Mouse (Mus musculus): ENCODE results near the gene Sgk1. TPM values are rescaled to one million over a fixed set of nuclear protein-coding genes. Genes with fewer than 3 reads are reported as not detected.
"Not testable (repeated sequence)": the region's sequence is repeated elsewhere in the genome, so short reads cannot be mapped to it uniquely, and the experiment has no call there.

Sgk1 gene
- polyA plus RNA-seq, 1 experiment: 10.3 TPM

DNA sequence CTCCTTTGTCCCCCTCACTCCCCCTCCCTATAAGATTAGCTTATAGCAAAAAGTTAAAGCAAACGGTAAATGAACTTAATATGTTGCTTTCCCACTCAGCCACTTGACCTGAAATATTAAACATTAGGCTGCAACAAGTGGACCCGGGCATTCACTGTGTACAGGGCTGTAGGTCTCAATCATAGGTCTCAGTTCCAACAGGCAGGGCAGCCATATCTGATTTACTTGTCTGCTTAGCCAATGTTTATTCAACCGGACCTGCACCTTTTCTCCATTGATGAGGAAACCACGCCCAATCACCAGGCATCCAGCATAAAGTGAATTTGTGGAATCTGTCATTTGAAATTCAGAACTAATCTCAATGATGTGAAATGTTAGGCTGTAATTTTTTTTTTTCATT lies 10.1 kb downstream of the Sgk1 start:
- Histone ChIP-seq H3K79me2 (ENCODE audit: control insufficient read depth, insufficient read depth) (no peaks in the 10 kb centered on the region), H3K27me3 (ENCODE audit: control insufficient read depth, insufficient read depth, insufficient read length) (no peaks in the 10 kb centered on the region), H3K4me3 (no peak overlapping the region), H3K4me2 (ENCODE audit: low read depth) (no peak overlapping the region), H3K36me3 (ENCODE audit: control insufficient read depth, insufficient read depth) (no peaks in the 10 kb centered on the region), H3ac (ENCODE audit: control insufficient read depth, insufficient read length) (no peak overlapping the region)
- no peak for TF ChIP-seq POLR2A (IDR thresholded peaks at IDR 0.05; ENCODE audit: insufficient read length, low read depth)
- TF ChIP-seq TCF3 (IDR thresholded peaks at IDR 0.05; ENCODE audit: insufficient read length, low read depth): no peak
- TF ChIP-seq MAX (IDR thresholded peaks at IDR 0.05; ENCODE audit: low read depth): no peak
- no peak for TF ChIP-seq POLR2AphosphoS2 (IDR thresholded peaks at IDR 0.05; ENCODE audit: insufficient read length, low read depth)
- TF ChIP-seq MYOD1 (IDR thresholded peaks at IDR 0.05; ENCODE audit: control insufficient read depth in 1 of 3, insufficient read length in 2 of 3, low read depth in 2 of 3): no peak
- no peak for TF ChIP-seq CEBPB (IDR thresholded peaks at IDR 0.05; ENCODE audit: insufficient read depth, poor library complexity, severe bottlenecking)
- TF ChIP-seq MYOG (IDR thresholded peaks at IDR 0.05; ENCODE audit: control insufficient read depth in 1 of 3, insufficient read depth in 1 of 3, insufficient read length in 2 of 3, low read depth in 2 of 3): no peak
- no peak for TF ChIP-seq REST (IDR thresholded peaks at IDR 0.05; ENCODE audit: insufficient read depth, insufficient read length)
- TF ChIP-seq USF1 (IDR thresholded peaks at IDR 0.05; ENCODE audit: low read depth): no peak
- TF ChIP-seq E2F4 (IDR thresholded peaks at IDR 0.05; ENCODE audit: insufficient read depth): no peak
- no peak for TF ChIP-seq SRF (IDR thresholded peaks at IDR 0.05; ENCODE audit: control insufficient read depth, insufficient read length, low read depth)
- TF ChIP-seq TCF12 (IDR thresholded peaks at IDR 0.05; ENCODE audit: insufficient read depth, poor library complexity, severe bottlenecking): no peak

GRCm38 (mm10) chr10:21898417-21898816 lies 16.4 kb downstream of the Sgk1 start:
- Histone ChIP-seq H3K4me2 (ENCODE audit: low read depth) (no peak overlapping the region), H3K4me3 (no peak overlapping the region), H3K27me3 (ENCODE audit: control insufficient read depth, insufficient read depth, insufficient read length) (no peaks in the 10 kb centered on the region), H3K36me3 (ENCODE audit: control insufficient read depth, insufficient read depth) (no peaks in the 10 kb centered on the region), H3ac (ENCODE audit: control insufficient read depth, insufficient read length) (no peak overlapping the region), H3K79me2 (ENCODE audit: control insufficient read depth, insufficient read depth) (no peaks in the 10 kb centered on the region)
- no peak for TF ChIP-seq SRF (IDR thresholded peaks at IDR 0.05; ENCODE audit: control insufficient read depth, insufficient read length, low read depth)
- no peak for TF ChIP-seq MAX (IDR thresholded peaks at IDR 0.05; ENCODE audit: low read depth)

- H3K27me3 ChIP-seq (ENCODE audit: control insufficient read depth, insufficient read depth, insufficient read length); H3K36me3 ChIP-seq (ENCODE audit: control insufficient read depth, insufficient read depth); H3ac ChIP-seq (ENCODE audit: control insufficient read depth, insufficient read length); H3K79me2 ChIP-seq (ENCODE audit: control insufficient read depth, insufficient read depth); H3K4me2 ChIP-seq (ENCODE audit: low read depth); H3K4me3 ChIP-seq: not testable (repeated sequence)
Measured at GRCm38 (mm10) chr10:21898851-21899250, 16.9 kb downstream of the Sgk1 start.

- no peak overlapping the region for H3K4me3 ChIP-seq
- H3ac ChIP-seq (ENCODE audit: control insufficient read depth, insufficient read length): no peak overlapping the region
- H3K79me2 ChIP-seq (ENCODE audit: control insufficient read depth, insufficient read depth): no peaks in the 10 kb centered on the region
- no peaks in the 10 kb centered on the region for H3K27me3 ChIP-seq (ENCODE audit: control insufficient read depth, insufficient read depth, insufficient read length)
- no peak overlapping the region for H3K4me2 ChIP-seq (ENCODE audit: low read depth)
- H3K36me3 ChIP-seq (ENCODE audit: control insufficient read depth, insufficient read depth): no peaks in the 10 kb centered on the region
- TF ChIP-seq MYOG (IDR thresholded peaks at IDR 0.05; ENCODE audit: control insufficient read depth in 1 of 3, insufficient read depth in 1 of 3, insufficient read length in 2 of 3, low read depth in 2 of 3): no peak
- TF ChIP-seq POLR2A (IDR thresholded peaks at IDR 0.05; ENCODE audit: insufficient read length, low read depth): no peak
- no peak for TF ChIP-seq REST (IDR thresholded peaks at IDR 0.05; ENCODE audit: insufficient read depth, insufficient read length)
- no peak for TF ChIP-seq TCF12 (IDR thresholded peaks at IDR 0.05; ENCODE audit: insufficient read depth, poor library complexity, severe bottlenecking)
- TF ChIP-seq E2F4 (IDR thresholded peaks at IDR 0.05; ENCODE audit: insufficient read depth): no peak
- no peak for TF ChIP-seq MYOD1 (IDR thresholded peaks at IDR 0.05; ENCODE audit: control insufficient read depth in 1 of 3, insufficient read length in 2 of 3, low read depth in 2 of 3)
- no peak for TF ChIP-seq TCF3 (IDR thresholded peaks at IDR 0.05; ENCODE audit: insufficient read length, low read depth)
- no peak for TF ChIP-seq MAX (IDR thresholded peaks at IDR 0.05; ENCODE audit: low read depth)
- TF ChIP-seq POLR2AphosphoS2 (IDR thresholded peaks at IDR 0.05; ENCODE audit: insufficient read length, low read depth): no peak
- no peak for TF ChIP-seq SRF (IDR thresholded peaks at IDR 0.05; ENCODE audit: control insufficient read depth, insufficient read length, low read depth)
- TF ChIP-seq CEBPB (IDR thresholded peaks at IDR 0.05; ENCODE audit: insufficient read depth, poor library complexity, severe bottlenecking): no peak
- TF ChIP-seq USF1 (IDR thresholded peaks at IDR 0.05; ENCODE audit: low read depth): no peak
Measured at GRCm38 (mm10) chr10:21899397-21899796, 17.4 kb downstream of the Sgk1 start.

DNA sequence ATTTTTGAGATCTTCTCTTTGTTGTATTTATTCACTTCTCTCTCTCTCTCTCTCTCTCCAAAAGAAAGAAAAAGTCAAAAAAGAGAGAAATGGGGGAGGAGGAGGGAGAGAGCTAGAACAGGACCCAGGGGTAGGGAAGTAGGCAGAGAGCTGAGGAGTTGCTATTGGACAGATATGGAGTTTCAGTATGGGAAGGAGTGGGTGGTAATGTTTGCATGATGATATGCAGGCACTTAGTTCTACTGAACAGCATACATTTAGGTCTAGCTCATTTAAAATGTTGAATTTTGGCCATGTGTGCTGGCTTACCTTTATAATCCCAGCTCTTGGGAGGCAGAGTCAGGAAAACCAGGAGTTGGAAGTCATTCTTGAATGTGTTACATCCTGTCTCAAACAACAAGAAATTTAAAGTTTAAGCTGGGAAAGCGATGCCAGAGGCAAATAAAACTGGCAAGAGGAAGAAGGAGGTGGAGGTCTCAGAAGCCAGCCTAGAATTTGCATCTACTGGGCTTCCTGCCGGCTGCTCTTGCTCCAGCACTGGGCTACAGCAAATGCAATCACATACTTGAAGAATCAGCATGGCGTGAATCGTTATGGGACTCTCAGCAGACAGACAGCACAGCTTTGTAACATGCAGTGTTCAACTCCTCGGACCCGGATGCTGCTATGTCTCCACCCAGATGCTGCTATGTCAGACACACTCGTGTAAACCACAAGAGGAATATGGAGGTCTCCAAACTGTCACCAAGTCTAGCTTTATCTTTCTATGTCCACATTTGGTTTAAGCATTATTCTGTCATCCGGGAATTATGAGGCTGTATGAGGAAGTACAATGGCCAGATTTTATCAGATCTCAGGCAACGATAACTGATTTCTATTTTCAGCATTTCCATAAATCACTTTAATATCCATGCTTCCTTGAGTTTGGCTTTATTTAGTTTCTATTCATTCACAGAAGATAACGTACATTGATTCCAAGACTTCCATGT lies 20.5 kb downstream of the Sgk1 start:
- Histone ChIP-seq H3K79me2 (ENCODE audit: control insufficient read depth, insufficient read depth) (no peaks in the 10 kb centered on the region), H3K4me2 (ENCODE audit: low read depth) (no peak overlapping the region), H3K36me3 (ENCODE audit: control insufficient read depth, insufficient read depth) (no peaks in the 10 kb centered on the region), H3K27me3 (ENCODE audit: control insufficient read depth, insufficient read depth, insufficient read length) (no peaks in the 10 kb centered on the region), H3ac (ENCODE audit: control insufficient read depth, insufficient read length) (no peak overlapping the region), H3K4me3 (no peak overlapping the region)
- TF ChIP-seq SRF (IDR thresholded peaks at IDR 0.05; ENCODE audit: control insufficient read depth, insufficient read length, low read depth) (no peak), MAX (IDR thresholded peaks at IDR 0.05; ENCODE audit: low read depth) (no peak), MYOD1 (IDR thresholded peaks at IDR 0.05; ENCODE audit: control insufficient read depth in 1 of 3, insufficient read length in 2 of 3, low read depth in 2 of 3) (no peak), TCF12 (IDR thresholded peaks at IDR 0.05; ENCODE audit: insufficient read depth, poor library complexity, severe bottlenecking) (no peak), REST (IDR thresholded peaks at IDR 0.05; ENCODE audit: insufficient read depth, insufficient read length) (no peak), CEBPB (IDR thresholded peaks at IDR 0.05; ENCODE audit: insufficient read depth, poor library complexity, severe bottlenecking) (no peak), E2F4 (IDR thresholded peaks at IDR 0.05; ENCODE audit: insufficient read depth) (no peak), MYOG (IDR thresholded peaks at IDR 0.05; ENCODE audit: control insufficient read depth in 1 of 3, insufficient read depth in 1 of 3, insufficient read length in 2 of 3, low read depth in 2 of 3) (no peak), POLR2AphosphoS2 (IDR thresholded peaks at IDR 0.05; ENCODE audit: insufficient read length, low read depth) (no peak), USF1 (IDR thresholded peaks at IDR 0.05; ENCODE audit: low read depth) (no peak), POLR2A (IDR thresholded peaks at IDR 0.05; ENCODE audit: insufficient read length, low read depth) (no peak), TCF3 (IDR thresholded peaks at IDR 0.05; ENCODE audit: insufficient read length, low read depth) (no peak)

All from myocyte (in vitro differentiated cells).